Mouse (Mus musculus): ENCODE data around the gene Phldb2.

The Phldb2 gene

DNA sequence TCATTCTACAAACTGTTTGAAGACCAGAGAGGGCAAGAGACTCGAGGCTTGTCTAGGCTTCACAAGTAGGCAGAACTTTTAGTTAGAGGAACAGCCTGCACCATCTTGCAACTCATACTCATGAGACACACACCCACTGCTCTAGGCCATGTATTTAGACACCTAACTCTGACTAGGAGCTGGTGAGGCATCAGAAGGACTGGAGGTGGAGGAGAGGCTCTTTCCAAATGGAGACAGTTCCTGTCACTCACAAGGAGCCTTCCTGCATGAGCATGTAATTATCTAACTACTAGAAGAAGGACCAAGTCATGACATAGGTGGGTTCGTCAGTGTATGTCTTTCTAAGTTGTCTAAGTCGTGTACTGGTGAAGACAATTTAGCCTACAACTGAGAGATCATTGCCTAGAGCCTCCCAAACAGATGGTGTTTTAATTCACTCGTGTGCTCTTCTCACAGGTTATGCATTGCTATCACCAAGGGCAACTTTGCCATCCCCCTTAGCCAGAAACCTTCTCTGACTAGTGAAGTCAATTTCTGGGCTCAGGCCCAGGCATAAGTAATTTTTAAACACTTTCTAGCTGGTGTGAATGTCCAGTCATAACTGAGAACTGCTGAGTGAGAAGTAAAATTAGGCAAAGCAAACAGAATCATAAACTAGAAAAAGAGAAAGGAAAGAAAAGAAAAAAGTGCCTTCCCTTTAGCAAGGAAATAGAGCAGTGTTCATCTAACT, 62.8 kb downstream of the Phldb2 start:
- no peak for DNase-seq

DNA sequence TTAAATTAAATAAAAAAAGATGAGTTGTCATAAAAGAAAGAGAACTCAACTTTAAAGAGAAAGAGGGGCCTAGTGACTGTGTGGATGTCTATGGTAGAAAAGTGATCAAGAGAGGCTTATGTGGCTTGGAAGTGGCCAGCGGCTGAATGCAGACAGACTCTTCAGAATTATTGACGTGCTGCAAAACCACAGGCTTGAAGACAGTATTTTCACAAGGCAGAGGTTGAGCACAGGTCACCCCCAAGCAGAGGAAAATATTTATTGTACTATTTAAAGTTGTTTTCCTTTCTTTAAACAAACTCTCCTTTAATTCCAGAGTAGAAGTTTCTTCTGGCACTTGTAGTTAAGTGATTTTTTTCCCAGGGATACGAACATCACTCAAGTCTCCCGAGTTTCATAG, 63.8 kb downstream of the Phldb2 start:
- peak; percentile 74 for DNase-seq

DNA sequence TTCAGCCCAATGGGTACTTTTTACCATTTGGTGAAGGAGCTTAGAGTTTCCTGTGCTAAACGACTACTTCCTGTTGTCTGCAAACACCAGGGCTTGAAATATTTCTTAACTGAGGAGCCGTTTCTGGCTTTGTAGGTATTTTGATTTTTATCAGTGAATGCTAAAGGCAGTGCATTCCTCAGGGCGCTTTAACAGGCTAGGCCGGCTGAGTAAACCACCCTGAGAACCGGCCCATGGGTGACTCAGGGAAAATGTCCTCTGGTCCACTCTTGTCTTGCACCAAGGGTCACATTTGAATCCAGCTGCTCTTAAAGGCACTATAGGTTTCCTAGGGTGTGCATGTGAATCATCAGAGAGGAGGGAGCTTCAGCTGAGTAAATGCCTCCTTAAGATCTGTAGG, 66.8 kb downstream of the Phldb2 start:
- DNase-seq, result peak; percentile 57

DNA sequence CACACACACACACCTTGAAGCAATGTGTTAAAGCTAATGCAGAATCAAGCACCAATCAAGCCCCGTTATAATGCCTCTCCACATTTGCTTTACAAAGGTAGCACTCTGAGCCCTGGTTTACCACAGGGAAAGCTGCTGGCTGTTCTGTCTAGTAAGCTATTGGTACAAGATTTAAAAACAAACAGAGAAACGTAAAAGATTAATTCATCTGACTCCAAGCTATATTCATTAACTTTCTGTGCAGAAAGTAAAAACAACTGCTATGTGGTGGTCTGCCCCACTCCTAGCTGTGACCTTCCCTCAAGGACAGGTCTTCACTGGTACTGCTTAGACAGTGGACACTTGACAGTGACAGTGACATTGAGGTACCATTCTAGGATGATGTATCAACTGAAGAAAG, 69.2 kb downstream of the Phldb2 start:
- no peak for DNase-seq

DNA sequence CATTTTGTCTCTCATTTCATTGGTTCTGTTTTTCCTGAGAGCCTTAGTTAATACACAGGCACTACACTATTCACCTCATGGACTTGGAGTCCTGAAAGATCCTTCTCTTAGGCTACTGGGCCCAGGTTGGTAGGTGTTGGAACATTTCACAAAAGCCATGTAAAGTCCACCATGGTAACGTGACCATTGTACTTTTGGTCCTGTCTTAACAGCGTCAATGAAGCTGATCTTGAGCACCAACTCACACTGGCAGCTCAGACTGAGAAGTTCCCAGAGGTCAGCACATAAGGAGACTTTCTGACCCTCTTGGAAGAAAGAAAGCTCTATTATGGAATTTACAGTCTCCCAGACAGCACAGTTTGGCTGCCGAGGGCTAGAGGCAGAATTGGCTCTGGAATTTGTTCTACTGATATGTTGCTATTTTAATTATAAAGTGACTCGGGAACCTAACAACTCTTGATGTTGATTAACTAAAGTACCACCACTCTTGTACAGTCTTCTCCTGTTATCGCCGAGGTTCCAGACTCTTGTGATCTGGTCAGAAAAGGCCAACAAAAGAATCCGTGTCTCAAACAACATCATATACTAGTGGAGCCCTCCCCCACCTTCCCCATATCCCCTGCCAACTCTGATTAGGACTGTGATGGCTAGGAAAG, 72.1 kb downstream of the Phldb2 start:
- no peak for DNase-seq

DNA sequence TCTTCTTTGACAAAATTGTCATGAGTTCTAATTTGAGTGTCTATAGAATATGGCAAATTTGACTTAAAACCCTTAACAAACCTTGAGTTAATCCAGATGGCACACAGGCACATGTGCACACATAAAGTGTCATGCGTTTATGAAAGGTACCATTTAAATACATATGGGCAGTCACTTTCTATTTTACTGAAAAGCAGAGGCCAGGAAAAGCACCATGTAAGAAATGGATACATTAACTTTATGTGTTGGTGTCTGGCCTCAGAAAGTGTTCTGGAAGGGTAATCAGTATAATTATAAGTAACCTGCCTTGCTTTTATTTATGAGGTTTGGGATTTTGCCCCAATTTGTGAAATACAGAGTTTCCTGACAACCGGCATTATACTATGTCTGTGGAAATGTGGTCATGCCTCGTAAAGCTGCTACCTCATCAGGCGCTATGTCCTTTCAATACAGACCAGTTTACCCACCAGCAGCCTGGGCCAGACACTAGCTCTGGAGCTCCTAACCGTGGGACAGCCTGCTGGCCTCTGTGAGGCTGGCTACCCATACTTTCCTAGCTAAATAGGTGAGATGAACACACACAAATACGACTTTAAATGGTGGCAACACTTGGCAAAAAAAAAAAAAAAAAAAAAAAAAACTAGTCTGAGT, 73.2 kb downstream of the Phldb2 start:
- DNase-seq, result no peak

DNA sequence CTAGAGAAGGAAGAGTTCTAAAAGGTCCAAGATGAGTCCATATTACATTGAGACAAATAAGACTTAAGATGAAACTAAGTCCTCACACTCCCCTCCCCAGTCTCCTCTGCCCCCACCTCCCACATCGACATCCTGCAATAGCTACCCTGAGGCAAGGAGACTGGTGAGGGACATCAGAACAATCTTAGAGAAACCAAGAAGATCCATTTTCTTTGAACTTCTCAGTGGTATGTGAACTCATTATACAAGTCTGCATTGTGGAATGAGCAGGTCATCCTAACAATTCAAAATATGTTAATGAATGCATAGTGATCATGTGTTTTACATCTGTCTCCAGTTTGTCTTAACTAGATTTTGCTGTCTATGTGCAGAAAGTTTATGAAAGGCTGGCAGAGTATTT, 75.7 kb downstream of the Phldb2 start:
- no peak for DNase-seq

DNA sequence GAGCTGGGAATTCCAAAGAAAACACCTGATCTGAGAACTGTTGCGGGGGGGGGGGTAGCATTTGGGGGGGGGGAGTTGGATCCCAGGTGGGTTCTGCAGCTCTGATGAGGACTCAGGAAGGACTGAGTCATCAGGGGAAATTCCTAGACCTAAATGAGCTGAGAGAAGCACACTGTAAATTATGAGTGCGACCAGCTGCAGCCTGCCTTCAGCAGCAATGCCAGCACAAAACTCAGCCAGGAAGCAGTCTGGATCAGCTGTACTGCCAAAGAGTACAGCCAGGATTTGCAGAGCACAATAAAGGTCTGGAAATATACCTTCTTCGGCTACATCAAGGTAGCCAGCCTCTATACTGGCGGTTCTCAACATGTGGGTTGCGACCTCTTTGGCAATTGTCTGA, 76.2 kb downstream of the Phldb2 start:
- peak; percentile 37 for DNase-seq

DNA sequence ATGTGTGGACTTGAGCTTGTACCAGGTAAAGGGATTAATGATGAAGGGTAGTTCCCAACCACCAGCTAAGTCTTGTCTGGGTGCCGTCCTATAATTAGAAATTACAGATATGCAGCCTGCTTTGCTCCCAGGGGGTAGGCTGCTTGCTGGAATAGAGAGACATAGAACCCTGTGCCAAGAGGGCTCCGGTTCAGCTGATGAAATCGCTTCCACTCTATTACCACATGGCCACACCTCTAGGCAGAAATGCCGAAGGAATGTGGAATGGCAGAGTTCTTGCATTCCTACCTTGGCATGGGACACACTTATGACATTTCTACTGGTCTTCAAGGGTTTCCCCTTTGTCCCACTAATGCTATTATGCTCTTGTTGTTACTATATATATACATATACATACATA, 80.0 kb downstream of the Phldb2 start:
- DNase-seq, result peak; percentile 86

DNA sequence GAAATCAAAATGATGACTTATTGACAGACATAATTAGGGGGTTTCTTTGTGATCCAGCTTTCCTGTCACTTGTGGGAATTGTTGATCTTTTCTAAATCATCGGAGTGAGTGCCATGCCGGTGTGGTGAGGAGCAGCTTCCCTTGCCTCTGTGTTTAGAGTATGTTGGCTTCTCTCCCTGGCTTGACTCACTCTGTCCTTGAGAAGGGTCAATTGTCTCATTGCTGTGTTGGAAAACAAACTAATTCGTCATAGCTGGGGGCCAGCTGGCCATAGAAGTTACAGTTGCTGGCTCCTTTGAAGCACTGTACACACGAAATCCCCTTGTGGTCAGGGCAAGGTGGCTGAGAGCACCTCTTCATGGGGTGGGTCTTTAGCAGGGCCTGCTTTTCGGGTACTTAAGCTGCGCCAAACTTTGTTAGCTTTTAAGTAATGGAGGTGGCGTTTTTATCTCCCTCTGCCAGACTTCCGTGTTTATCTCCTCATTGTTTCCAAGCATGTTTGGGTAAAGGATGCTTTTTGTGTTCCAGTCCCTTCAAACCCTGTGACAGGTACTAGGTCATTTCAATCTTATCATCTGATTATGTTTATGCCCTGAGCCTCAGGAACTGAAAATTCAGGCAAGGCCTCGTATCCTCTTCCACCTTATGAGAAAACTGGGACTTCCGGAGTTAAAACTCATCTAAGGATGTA, 82.0 kb downstream of the Phldb2 start:
- peak; percentile 88 for DNase-seq

DNA sequence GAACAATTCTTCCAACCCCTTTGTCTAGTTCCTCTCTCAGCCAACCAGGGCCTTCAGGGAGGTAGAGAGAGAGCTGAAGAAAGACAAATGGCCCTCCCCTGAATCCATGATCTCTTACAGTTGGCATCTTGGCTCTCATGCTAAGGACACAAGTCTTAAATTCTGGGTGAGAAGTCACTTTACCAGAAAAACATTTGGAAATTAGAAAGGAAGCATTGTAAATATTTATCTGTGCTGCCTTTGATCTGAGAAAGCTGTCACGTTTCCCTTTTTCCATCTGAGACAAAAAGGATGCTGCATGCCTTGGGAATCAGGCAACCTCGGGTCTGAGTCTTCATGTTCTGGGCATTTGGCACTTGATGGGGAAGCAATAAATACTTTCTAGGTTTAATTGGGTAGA, 82.7 kb downstream of the Phldb2 start:
- DNase-seq, result peak; percentile 32

DNA sequence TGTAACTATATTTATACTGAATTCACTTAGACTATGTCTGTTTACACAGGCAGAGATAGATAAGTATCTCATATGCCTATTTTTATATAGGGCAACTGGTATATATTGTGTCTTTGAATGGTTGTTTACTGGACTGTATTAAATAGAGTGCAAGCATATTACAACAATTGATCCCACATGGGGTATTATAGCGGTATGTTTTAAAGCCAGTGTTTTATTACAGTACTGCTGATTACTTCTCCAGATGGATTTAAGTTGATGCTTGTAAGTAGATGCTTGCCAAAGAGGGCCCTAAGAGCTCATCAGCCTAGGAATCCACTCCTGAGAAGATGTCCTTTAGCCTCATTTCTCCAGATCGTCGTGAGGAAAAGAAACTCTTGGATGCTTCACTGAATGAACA, 84.4 kb downstream of the Phldb2 start:
- no peak for DNase-seq

DNA sequence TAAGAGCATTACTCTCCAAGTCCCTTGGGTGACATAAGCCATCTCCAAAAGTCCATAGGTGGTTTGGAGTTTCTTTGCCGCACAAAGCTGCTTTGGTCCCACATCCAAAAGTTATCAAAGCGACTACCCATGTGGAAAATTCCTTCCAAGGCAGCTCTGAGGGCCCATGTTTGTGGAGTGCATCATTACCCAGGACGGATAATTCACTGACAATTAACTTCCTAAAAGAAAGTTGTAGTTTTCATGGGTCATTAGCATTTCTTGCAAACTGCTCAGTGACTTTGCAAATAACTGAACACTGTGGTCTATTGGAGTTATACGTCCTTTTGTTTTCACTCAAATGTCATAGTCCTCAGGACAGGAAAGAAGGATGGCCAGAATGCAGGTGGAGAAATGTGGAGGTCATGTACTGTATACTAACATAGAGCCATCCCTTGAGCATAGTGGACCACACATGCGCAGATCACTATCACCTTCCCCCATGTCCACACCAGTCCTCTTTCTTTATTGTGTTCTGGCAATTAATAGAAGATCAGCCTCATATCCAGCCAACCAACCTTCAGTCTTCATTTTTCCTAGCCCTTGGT, 96.0 kb downstream of the Phldb2 start:
- DNase-seq, result no peak

DNA sequence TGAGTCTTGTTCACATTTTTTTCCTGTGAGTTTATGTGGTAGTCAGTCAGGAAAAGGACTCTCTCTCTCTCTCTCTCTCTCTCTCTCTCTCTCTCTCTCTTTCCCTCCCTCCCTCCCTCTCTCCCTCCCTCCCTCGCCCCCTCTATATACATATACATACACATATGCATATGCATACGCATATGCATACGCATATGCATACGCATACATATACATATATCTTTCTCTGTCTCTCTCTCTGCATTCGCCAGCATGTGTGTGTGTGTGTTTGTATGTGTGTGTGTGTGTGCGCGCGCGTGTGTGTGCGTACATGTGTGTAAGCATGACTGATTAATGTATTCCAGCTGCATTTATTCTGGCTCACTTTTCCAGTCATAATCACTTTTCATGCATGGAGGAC, 98.9 kb downstream of the Phldb2 start:
- DNase-seq, result no peak

DNA sequence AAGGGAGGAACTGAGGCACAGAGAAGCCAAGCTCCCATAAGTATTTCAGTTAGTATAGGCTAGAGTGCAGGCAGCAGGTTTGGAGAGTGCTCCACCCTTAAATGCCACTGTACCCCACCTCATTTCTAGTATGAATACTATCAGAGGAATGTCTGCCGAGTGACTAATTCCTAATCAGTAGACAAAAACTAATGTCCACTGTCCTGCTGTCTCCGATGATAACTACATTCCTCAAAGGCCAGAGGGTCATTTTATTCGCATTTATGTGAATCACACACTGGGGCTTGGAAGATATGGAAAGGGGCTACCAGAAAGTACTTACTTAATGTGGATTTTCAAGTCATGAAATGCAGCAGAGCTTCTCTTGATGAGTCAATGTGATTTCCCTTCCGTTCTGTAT, 104.4 kb downstream of the Phldb2 start:
- no peak for DNase-seq

DNA sequence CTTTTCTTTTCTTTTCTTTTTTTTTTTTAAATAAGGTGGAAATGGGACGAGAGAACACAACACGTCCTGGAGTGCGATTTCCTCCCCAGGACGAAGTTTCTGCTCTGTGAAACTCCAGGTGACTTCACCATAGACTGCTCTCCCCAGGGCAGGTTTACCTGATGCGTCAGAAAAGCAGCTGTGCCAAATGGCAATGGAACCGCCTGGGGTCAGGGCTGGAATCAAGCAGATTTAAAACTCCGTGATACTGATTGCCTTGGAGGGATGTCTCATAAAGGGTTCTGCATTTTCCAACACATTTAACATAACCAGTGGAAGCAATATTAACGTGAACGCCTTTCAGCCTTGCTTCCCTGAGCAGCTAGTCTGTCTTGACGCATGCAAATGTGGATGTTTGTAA, 108.5 kb downstream of the Phldb2 start:
- DNase-seq, result no peak

DNA sequence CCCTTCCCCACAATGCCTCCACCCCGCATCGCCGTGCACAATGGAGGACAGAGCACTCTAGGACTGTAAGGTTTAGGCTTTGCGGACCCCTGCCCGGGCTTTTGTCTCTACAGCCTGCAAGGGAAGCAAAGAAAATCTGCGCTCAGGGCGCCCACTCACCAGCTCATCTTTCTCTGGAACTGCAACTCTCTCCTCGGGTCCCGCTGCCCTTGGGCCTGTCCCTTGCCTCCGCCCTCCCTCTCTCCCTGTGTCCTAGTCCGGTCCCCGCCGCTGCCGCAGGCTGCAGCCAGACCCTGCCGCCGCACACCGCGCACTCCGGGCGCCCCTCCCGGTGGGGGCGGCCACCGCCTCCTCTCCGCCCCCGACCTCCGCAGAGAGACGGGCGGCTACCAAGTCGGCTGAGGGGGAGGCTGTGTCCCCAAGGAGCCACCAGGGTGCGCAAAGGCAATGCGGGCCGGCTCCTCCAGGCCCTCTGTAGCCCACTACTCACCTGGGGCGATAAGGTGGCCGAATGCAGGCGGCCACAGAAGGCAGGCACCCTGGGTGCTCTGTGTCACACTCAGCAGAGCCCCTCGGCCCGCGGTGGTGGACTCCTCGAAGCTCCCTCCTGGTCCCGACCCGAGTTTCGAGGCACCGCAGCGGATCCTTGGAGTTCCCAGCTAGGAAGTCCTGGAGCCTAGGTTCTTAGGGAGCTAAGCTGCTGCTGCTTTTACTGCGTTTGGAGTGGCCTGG, 109.2 kb downstream of the Phldb2 start:
- DNase-seq, result peak; percentile 90

DNA sequence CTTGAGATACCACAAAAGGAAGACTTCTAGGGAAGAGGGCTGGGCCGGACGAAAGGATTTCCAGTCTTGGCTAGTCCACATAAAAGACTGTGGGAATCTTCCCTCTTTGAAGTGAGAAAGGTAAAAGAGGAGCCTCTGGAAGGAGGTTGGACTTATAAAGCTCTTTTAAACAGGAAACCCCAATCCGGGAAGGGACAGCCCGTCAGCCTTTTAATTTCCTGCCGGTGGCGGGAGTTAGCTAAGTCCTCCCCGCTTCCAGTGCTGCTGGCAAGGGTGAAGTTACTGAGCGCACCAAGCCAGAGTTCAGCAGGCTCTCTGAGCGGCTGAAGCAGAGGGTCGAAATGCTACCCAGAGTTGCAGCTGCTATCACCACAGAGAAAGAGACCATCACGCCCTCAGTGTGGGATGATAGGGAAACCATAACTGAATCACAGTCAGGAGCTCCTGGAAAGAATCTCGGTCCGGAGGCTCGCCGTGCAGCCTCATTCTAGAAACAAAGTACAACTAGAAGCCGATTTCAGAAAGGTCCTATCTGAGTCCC, 110.0 kb downstream of the Phldb2 start:
- DNase-seq, result peak; percentile 72

DNA sequence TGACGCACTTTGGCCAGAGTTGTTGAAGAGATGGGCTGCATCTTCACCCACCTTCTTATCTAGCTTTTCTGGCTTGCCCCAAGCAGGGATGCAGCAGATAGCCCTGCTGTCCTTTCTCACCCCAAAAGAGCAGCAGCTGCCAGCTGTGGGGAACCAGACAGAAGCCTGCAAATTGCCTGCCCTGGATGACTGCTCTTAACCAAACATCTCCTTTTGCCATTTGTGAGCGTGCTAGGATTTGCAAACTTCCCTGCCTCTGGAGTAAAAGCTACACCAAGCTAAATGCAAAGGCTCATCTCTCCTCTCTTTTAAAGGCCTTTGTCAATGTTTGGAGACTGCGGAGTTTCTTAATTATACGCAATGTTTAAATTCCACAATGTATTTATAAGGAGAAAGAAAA, 111.0 kb downstream of the Phldb2 start:
- DNase-seq, result no peak

DNA sequence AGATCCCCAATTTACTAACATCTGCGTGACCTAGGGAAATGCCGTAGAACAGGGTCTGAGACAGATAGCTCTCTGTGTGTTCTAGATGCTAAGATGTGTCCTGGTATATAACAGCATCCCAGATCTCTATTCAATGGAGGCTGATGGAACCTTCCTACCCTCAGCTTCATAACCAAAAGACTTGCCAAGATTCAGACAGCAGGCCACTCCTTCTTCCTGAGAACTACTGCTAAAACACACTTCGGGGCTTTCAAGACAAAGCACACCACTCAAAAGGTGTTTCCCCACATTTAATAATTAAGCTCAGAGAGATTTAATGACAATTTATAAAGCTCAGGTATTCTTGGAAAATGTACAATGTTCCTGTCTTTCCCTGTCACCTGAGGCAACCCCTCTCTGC, 111.6 kb downstream of the Phldb2 start:
- DNase-seq, result peak; percentile 36

DNA sequence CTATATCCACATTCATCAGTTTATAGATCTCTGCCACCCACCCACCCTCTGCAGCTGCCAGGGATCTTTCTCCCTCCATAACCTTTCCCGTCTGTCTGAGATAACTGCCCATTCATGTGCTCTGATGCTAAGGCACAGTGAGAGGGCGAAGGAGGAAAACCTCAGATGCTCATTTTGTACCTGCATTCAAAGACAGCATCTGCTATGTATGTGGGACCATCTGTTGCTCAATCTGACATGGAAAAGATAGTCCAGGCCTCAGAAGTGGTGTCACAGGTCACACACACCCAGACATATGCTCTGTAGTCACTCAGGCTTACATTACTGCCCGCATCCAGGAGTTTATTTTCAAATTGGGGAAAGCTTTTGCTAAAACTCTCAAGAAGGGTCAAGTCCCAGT, 112.4 kb downstream of the Phldb2 start:
- DNase-seq, result no peak
